Mouse (Mus musculus): ENCODE data around the gene Tor1aip2.

Tor1aip2 gene

GRCm38 (mm10) chr1:156040731-156041401 is 5.7 kb downstream of the Tor1aip2 start:
- peak; percentile 94 for DNase-seq (ENCODE audit: low read depth, low spot score)

GRCm38 (mm10) chr1:156041451-156042241 is 6.4 kb downstream of the Tor1aip2 start:
- no peak for DNase-seq (ENCODE audit: low read depth, low spot score)

- DNase-seq (ENCODE audit: low read depth, low spot score) = no peak
Measured at GRCm38 (mm10) chr1:156042481-156042880, 7.3 kb downstream of the Tor1aip2 start.

DNA sequence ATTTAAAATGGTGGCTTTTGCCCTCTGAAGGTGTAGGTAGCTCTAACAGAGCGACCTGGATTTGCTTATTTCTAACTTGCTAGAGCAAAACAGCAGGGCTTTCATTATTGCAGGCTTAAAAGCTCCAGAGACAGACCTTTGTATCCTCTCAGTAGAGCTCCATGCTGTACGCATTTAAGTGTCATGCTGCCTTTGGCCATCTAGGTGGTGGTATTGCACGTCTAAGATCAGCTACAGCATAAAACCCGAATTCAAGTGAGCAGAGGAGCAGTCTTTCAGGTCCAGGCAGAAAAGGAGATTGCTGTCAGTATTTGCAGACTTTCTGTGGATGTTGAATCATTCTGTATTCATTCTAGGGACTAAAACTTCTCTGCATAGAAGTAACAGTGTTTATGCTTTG is 7.8 kb downstream of the Tor1aip2 start:
- DNase-seq (ENCODE audit: low read depth, low spot score) = peak; percentile 62

GRCm38 (mm10) chr1:156044211-156044611 is 9.0 kb downstream of the Tor1aip2 start:
- no peak for DNase-seq (ENCODE audit: low read depth, low spot score)

DNA sequence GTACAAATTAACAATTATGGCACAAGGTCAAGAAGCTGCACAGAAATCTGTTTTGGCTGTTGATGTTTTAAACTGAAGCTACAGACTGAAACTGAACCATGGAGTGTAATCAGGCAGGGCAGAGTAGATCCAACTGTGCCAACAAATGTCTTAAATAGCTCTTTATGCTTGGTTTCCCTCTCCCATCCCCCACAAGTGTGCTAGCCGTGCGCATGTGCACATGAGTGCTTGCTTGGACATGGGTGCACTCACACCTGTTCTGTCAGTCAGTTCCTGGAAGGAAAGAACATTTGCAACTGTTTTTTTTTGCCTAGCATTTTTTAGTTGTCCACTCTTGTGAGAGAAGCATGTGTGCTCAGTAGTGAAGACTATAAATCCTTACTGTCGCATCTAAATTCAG is 11.5 kb downstream of the Tor1aip2 start:
- DNase-seq (ENCODE audit: low read depth, low spot score) = peak; percentile 91

GRCm38 (mm10) chr1:156058207-156058606 is 23.0 kb downstream of the Tor1aip2 start:
- no peak for DNase-seq (ENCODE audit: low read depth, low spot score)

- DNase-seq (ENCODE audit: low read depth, low spot score) = no peak
Measured at GRCm38 (mm10) chr1:156062193-156062592, 27.0 kb downstream of the Tor1aip2 start.

DNA sequence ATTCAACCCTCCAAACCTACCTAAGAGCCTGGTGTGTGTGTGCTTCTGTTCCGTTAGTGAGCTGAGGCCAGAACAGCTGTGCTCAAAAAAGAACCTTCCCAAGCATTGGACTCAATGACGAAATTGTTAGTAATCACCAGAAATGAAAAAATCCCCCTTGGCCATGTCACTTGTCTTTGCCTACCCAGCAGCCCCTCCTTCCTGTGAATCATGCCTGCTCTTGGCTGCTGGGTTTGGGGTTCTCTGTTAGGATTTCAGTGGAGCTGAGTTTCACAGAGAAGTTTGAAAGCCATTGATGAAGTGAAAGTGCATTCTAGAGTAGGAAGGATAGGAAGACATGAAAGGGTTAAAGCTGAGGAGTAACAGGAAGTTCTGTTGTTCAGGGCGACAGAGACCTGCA is 30.9 kb downstream of the Tor1aip2 start:
- DNase-seq (ENCODE audit: low read depth, low spot score) = no peak

DNA sequence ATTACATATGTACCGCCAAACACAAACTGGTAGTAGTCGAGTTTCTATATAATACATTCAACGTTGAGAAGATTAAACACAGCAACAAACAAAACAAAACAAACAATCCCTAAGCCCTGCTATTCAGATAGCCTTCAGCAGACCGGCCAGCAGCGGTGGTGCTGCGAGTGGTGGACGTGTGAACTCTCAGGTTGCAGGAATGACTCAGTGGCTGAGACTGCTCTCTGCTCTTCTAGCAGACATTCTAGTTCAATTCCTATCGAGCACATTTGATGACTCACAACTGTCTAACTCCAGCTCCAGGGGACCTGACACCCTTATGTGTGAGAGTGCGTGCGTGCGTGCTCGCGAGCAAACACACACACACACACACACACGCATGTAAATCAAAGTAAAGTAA is 34.9 kb downstream of the Tor1aip2 start:
- DNase-seq (ENCODE audit: low read depth, low spot score) = no peak

DNA sequence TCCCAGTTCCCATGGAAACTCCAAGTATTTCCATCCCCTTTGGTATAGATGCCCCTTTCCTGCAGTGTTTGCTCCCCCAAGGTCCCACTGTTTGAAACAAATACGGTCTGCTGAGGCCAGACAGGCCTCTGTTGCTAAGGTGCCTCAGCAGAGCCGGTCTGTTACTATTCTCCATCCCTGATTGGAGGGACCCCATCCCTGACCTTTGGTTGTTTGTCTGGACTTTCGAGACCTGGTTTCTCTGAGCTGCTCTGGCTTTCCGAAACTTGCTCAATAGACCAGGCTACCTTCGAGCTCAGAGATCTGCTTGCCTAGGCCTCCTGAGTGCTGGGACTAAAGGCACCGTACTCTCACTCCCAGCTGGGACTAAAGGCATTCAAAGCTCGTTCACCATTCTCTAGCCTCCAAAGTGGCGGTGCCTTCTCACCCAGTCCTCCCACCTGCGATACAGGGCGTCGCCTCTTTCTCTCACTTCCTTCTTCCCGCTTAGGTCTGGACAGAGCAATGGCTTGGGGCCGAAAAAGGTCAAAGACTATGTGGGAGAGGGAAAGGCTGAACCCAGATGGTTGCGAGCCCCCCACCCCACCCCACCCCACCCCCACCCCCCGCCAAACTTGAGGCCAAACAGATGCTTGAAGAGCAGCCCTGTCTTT is 38.1 kb downstream of the Tor1aip2 start:
- no peak for DNase-seq (ENCODE audit: low read depth, low spot score)

DNA sequence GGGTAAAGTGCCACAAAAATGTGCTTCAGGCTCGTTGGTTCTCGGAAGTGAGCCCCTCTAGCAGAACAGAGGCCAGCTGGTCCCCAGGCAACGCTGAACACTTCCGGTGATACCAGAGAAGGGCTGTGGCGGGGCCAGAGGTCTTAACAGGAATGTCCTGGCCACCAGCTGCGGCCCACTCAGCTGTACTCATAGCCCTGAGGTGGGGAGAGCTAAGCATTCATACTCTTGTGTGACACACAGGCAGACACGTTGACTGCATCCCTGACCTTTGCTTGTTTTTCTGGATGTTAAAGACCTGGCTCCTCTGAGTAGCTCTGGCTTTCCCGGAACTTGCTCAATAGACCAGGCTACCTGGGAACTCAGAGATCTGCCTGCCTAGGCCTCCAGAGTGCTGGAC is 39.4 kb downstream of the Tor1aip2 start:
- no peak for DNase-seq (ENCODE audit: low read depth, low spot score)

- DNase-seq (ENCODE audit: low read depth, low spot score) = no peak
Measured at GRCm38 (mm10) chr1:156076474-156076873, 41.3 kb downstream of the Tor1aip2 start.

DNA sequence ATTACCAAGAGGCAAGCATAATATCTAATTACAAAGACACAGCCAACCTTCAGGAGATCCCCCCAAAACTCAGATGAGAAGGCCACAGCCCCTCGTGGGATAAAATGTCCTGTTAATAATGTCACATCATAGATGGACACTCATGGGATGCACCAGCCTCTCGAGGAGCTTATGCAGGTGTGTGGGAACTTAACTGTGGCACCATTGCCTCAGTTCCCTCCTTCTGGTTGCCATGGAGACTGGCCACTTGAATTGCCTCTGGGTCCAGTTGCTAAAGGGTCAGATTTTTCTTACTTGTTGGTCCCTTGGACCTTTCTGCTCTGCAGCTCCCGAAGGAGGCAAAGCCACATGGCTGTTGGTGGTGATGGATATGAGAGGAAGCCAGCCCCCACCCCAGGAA is 42.5 kb downstream of the Tor1aip2 start:
- no peak for DNase-seq (ENCODE audit: low read depth, low spot score)

GRCm38 (mm10) chr1:156084603-156085002 is 49.4 kb downstream of the Tor1aip2 start:
- no peak for DNase-seq (ENCODE audit: low read depth, low spot score)

GRCm38 (mm10) chr1:156085770-156086169 is 50.6 kb downstream of the Tor1aip2 start:
- DNase-seq (ENCODE audit: low read depth, low spot score) = peak; percentile 18

DNA sequence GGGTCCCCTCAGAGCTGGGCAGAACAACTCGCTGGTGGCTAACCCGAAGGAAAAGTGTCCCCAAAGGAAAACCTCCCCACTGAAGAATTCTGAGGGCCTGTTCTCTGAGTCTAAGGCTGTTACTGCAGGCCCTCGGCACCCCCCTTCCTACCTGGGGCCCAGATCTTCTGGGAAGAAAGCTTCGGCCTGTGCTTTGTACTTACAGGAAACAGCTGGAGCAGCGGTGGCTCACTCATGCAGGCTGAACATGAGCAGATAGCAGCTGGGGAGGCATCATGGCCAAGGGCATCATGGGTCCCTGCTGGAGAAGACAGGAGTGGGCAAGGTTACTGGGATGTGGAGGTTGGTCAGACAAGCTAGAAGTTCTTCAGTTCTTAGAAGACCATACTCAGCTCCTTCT is 52.4 kb downstream of the Tor1aip2 start:
- DNase-seq (ENCODE audit: low read depth, low spot score) = no peak

DNA sequence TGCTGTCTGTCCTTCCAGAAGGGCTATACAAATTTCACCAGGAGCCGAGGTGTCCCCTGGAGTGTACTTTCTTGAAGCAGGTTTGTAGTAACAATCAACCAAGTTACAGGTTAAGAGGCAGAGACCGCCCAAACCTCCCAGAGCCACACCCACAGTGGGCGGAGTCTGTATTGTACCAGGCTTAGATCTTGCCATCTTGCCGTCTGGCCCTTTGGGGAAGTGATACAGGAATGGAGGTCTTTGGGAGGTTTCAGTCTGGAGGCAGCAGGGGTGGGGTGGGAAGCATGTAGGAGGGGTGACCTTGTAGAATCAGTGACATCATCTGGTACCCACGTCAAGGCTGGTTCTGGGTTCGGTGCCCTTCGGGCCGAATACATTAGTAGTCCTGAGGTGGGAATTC is 54.4 kb downstream of the Tor1aip2 start:
- DNase-seq (ENCODE audit: low read depth, low spot score) = no peak

DNA sequence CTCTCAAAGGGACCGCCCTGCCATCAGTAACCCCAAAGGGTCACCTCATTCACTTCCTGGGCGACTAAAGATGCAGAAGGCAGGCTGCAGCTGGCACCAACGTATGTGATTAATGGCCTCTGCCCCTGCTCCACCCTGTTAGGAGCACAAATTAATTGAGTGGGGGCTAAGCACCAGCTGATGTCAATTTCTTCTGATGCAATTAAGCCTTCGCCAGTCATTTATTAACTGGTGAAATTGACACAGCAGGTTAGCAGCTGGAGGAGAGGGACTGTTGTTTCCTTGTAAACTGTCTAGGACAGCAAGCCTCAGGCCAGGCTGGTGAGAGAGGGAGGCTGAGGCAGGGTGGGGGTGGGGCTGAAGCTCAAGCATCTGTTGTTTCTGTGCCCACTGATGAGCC is 54.8 kb downstream of the Tor1aip2 start:
- DNase-seq (ENCODE audit: low read depth, low spot score) = no peak

DNA sequence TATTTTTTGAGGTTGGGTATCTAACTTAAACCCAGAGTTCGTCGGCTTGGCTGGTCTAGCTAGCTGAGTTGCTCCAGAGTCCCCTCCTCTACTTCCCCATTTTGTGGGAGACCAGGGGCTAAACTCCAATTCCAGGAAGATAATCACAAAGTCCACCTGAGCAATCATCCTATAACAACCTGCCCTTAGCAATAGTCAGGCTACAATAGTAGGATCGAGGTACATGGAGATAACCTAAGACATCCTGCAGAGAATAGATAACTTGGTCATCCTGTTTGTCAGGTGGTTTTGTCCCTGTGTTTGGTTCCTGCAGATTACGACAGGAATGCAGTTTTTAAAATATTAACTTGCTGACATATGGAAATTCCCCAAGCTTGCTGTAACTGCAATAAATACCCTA is 56.6 kb downstream of the Tor1aip2 start:
- DNase-seq (ENCODE audit: low read depth, low spot score) = no peak

DNA sequence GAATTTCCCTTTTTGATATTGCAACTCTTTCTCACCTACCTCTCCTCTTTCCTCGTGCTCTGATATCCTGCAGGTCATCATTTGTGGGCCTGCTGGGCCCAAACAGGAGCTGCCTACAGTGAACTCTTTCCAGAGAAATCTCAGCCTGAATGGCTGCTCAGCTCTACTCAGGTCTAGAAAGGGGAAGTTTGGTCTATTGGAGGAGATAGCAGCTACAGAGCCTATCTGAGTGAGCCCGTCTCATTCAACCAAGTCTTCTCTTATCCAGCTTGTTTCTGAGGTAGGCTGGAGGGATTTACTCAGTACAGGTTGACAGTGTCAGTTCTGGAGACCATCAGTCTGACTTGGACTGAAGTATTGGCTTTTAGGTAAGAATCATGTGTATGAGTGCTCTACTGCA is 68.6 kb downstream of the Tor1aip2 start:
- DNase-seq (ENCODE audit: low read depth, low spot score) = no peak

DNA sequence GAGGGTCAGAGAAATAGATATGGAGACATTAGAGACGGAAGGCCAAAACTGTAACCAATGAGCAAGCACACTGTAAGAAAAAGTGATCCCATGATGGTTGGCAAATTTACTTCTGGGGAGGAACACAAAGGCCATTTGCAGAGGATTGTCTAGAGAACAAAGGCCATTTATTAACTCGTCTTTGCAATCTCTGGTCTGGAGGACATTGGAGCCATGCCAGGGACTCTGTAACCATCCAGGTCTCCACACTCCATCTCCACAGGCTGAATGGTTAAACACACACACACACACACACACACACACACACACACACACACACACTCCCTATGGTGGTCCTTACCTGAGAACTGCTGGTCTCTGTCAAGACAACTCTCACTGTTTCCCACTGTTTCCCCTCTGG is 70.2 kb downstream of the Tor1aip2 start:
- no peak for DNase-seq (ENCODE audit: low read depth, low spot score)

DNA sequence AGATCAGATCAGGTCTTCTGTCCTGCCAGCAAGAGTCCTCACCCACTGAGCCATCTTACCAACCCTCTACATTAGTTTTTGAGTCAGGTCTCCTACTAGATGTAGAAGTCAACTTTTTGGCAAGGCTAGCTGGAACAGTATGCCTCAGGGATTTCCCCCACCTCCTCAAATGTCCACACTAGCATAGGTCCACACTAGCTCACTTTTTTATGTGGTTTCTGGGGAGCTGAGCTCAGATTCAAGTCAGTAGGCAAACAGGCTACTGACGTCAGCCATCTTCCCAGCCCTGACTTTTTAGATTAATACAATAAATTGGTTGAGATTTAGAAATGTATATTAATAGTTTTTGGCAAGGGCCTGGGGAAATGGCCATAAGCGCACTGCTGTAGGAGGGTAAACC is 72.2 kb downstream of the Tor1aip2 start:
- DNase-seq (ENCODE audit: low read depth, low spot score) = no peak

Measured in skeletal muscle tissue, adult 2 months (tissue).